Mouse (Mus musculus): Measurements from ENCODE around the gene Stra8. TPM values are rescaled to one million over a fixed set of nuclear protein-coding genes. Genes with fewer than 3 reads are reported as not detected.
A peak's percentile ranks its signal among the peaks of the same experiment; 100 is the strongest.

The Stra8 gene
- polyA plus RNA-seq, 1 experiment from 2014 or later: not detected

- no peak overlapping the region for H3K4me2 ChIP-seq (ENCODE audit: low read depth, severe bottlenecking)
- H3K9me3 ChIP-seq (ENCODE audit: control insufficient read depth, low read length): no peaks in the 10 kb centered on the region
- H3K4me3 ChIP-seq (ENCODE audit: low read depth, low read length): no peak overlapping the region
- peaks cover 6% of the 10 kb centered on the region; the same call in 1 of the 2 replicates for H3K4me1 ChIP-seq (ENCODE audit: control insufficient read depth, insufficient read depth, low read length)
- ATAC-seq (ENCODE audit: insufficient number of reproducible peaks, low FRiP score, low TSS enrichment, low read depth): no peak
- no peaks in the 10 kb centered on the region for H3K27me3 ChIP-seq (ENCODE audit: control insufficient read depth, insufficient read depth, low read length)
- H3K36me3 ChIP-seq (ENCODE audit: control insufficient read depth, insufficient read depth, low read length): no peaks in the 10 kb centered on the region; the same call in 1 of the 2 replicates
- no peak for DNase-seq (ENCODE audit: low spot score)
- 43% methylated on average over 2 of the region's 2 CpGs for WGBS
- H3K27ac ChIP-seq (replicated peaks; ENCODE audit: low read depth, low read length): no peak overlapping the region
- H3K9ac ChIP-seq (ENCODE audit: low read length): no peak overlapping the region
Observed at GRCm38 (mm10) chr6:34907121-34907614, 12.8 kb upstream of the Stra8 start.

- no peak overlapping the region for H3K27ac ChIP-seq (replicated peaks; ENCODE audit: low read depth, low read length)
- DNase-seq (ENCODE audit: low spot score) (no peak), ATAC-seq (ENCODE audit: insufficient number of reproducible peaks, low FRiP score, low TSS enrichment, low read depth) (no peak)
- WGBS: 90% methylated on average over 18 of the region's 18 CpGs
- no peak overlapping the region for H3K9ac ChIP-seq (ENCODE audit: low read length)
- H3K9me3 ChIP-seq (ENCODE audit: control insufficient read depth, low read length): no peaks in the 10 kb centered on the region
- peaks cover 6% of the 10 kb centered on the region; the same call in 1 of the 2 replicates for H3K4me1 ChIP-seq (ENCODE audit: control insufficient read depth, insufficient read depth, low read length)
- H3K4me2 ChIP-seq (ENCODE audit: low read depth, severe bottlenecking): no peak overlapping the region
- no peaks in the 10 kb centered on the region for H3K27me3 ChIP-seq (ENCODE audit: control insufficient read depth, insufficient read depth, low read length)
- H3K36me3 ChIP-seq (ENCODE audit: control insufficient read depth, insufficient read depth, low read length): no peaks in the 10 kb centered on the region; the same call in 1 of the 2 replicates
- no peak overlapping the region for H3K4me3 ChIP-seq (ENCODE audit: low read depth, low read length)
Observed at GRCm38 (mm10) chr6:34907696-34908260, 12.2 kb upstream of the Stra8 start.

GRCm38 (mm10) chr6:34909631-34910345 is 10.2 kb upstream of the Stra8 start:
- no peaks in the 10 kb centered on the region; the same call in 1 of the 2 replicates for H3K36me3 ChIP-seq (ENCODE audit: control insufficient read depth, insufficient read depth, low read length)
- H3K27ac ChIP-seq (replicated peaks; ENCODE audit: low read depth, low read length): no peak overlapping the region
- 51% methylated on average over 8 of the region's 8 CpGs for WGBS
- DNase-seq (ENCODE audit: low spot score) (no peak), ATAC-seq (ENCODE audit: insufficient number of reproducible peaks, low FRiP score, low TSS enrichment, low read depth) (no peak)
- H3K4me1 ChIP-seq (ENCODE audit: control insufficient read depth, insufficient read depth, low read length): peaks cover 6% of the 10 kb centered on the region; the same call in 1 of the 2 replicates
- peak overlapping the region; percentile 69 for H3K9ac ChIP-seq (ENCODE audit: low read length)
- H3K4me2 ChIP-seq (ENCODE audit: low read depth, severe bottlenecking): peak overlapping the region; percentile 64
- no peaks in the 10 kb centered on the region for H3K9me3 ChIP-seq (ENCODE audit: control insufficient read depth, low read length)
- no peaks in the 10 kb centered on the region for H3K27me3 ChIP-seq (ENCODE audit: control insufficient read depth, insufficient read depth, low read length)
- H3K4me3 ChIP-seq (ENCODE audit: low read depth, low read length): peak overlapping the region; percentile 66

- H3K4me3 ChIP-seq (ENCODE audit: low read depth, low read length): peak within 1 kb of the TSS; percentile 66
- ATAC-seq (ENCODE audit: insufficient number of reproducible peaks, low FRiP score, low TSS enrichment, low read depth): peak; percentile 91
- no peaks in the 10 kb centered on the region for H3K27me3 ChIP-seq (ENCODE audit: control insufficient read depth, insufficient read depth, low read length)
- peak within 1 kb of the TSS; percentile 69 for H3K9ac ChIP-seq (ENCODE audit: low read length)
- peaks cover 6% of the 10 kb centered on the region; the same call in 1 of the 2 replicates for H3K4me1 ChIP-seq (ENCODE audit: control insufficient read depth, insufficient read depth, low read length)
- peak within 1 kb of the TSS; percentile 60; the same call in 1 of the 2 replicates for H3K27ac ChIP-seq (replicated peaks; ENCODE audit: low read depth, low read length)
- H3K9me3 ChIP-seq (ENCODE audit: control insufficient read depth, low read length): no peaks in the 10 kb centered on the region
- WGBS: under 1% methylated on average over 64 of the region's 64 CpGs
- H3K36me3 ChIP-seq (ENCODE audit: control insufficient read depth, insufficient read depth, low read length): no peaks in the 10 kb centered on the region
- peak; percentile 98 for DNase-seq (ENCODE audit: low spot score)
- H3K4me2 ChIP-seq (ENCODE audit: low read depth, severe bottlenecking): peak within 1 kb of the TSS; percentile 64
Observed at GRCm38 (mm10) chr6:34910371-34911219, 9.4 kb upstream of the Stra8 start, which contains the start of gene Wdr91. Wdr91 (minus strand) TSS chr6:34910876.

GRCm38 (mm10) chr6:34913341-34914040 is 6.5 kb upstream of the Stra8 start:
- no peak overlapping the region for H3K27ac ChIP-seq (replicated peaks; ENCODE audit: low read depth, low read length)
- ATAC-seq (ENCODE audit: insufficient number of reproducible peaks, low FRiP score, low TSS enrichment, low read depth) (no peak), DNase-seq (ENCODE audit: low spot score) (no peak)
- WGBS: 83% methylated on average over 13 of the region's 13 CpGs
- H3K9me3 ChIP-seq (ENCODE audit: control insufficient read depth, low read length): no peaks in the 10 kb centered on the region
- no peak overlapping the region for H3K4me2 ChIP-seq (ENCODE audit: low read depth, severe bottlenecking)
- no peak overlapping the region for H3K9ac ChIP-seq (ENCODE audit: low read length)
- H3K27me3 ChIP-seq (ENCODE audit: control insufficient read depth, insufficient read depth, low read length): no peaks in the 10 kb centered on the region
- H3K4me1 ChIP-seq (ENCODE audit: control insufficient read depth, insufficient read depth, low read length): peaks cover 10% of the 10 kb centered on the region; the same call in 1 of the 2 replicates
- H3K4me3 ChIP-seq (ENCODE audit: low read depth, low read length): no peak overlapping the region
- H3K36me3 ChIP-seq (ENCODE audit: control insufficient read depth, insufficient read depth, low read length): no peaks in the 10 kb centered on the region

GRCm38 (mm10) chr6:34914462-34914861 is 5.5 kb upstream of the Stra8 start:
- H3K9ac ChIP-seq (ENCODE audit: low read length): no peak overlapping the region
- WGBS: 83% methylated on average over 3 of the region's 3 CpGs
- no peaks in the 10 kb centered on the region for H3K27me3 ChIP-seq (ENCODE audit: control insufficient read depth, insufficient read depth, low read length)
- H3K4me1 ChIP-seq (ENCODE audit: control insufficient read depth, insufficient read depth, low read length): peaks cover 10% of the 10 kb centered on the region; the same call in 1 of the 2 replicates
- no peak for DNase-seq (ENCODE audit: low spot score)
- no peak for ATAC-seq (ENCODE audit: insufficient number of reproducible peaks, low FRiP score, low TSS enrichment, low read depth)
- H3K4me2 ChIP-seq (ENCODE audit: low read depth, severe bottlenecking): no peak overlapping the region
- H3K27ac ChIP-seq (replicated peaks; ENCODE audit: low read depth, low read length): no peak overlapping the region
- no peaks in the 10 kb centered on the region for H3K36me3 ChIP-seq (ENCODE audit: control insufficient read depth, insufficient read depth, low read length)
- H3K9me3 ChIP-seq (ENCODE audit: control insufficient read depth, low read length): no peaks in the 10 kb centered on the region
- H3K4me3 ChIP-seq (ENCODE audit: low read depth, low read length): no peak overlapping the region

GRCm38 (mm10) chr6:34919146-34919545 is 817 bp upstream of the Stra8 start:
- Histone ChIP-seq H3K9me3 (ENCODE audit: control insufficient read depth, low read length) (no peaks in the 10 kb centered on the region), H3K9ac (ENCODE audit: low read length) (no peak overlapping the region), H3K36me3 (ENCODE audit: control insufficient read depth, insufficient read depth, low read length) (no peaks in the 10 kb centered on the region), H3K27ac (replicated peaks; ENCODE audit: low read depth, low read length) (no peak overlapping the region), H3K4me3 (ENCODE audit: low read depth, low read length) (no peak overlapping the region), H3K4me1 (ENCODE audit: control insufficient read depth, insufficient read depth, low read length) (0 out of 2 replicates have a peak, but pooled peaks cover 4% of the 10 kb centered on the region), H3K27me3 (ENCODE audit: control insufficient read depth, insufficient read depth, low read length) (no peaks in the 10 kb centered on the region), H3K4me2 (ENCODE audit: low read depth, severe bottlenecking) (no peak overlapping the region)
- DNase-seq (ENCODE audit: low spot score): no peak
- ATAC-seq (ENCODE audit: insufficient number of reproducible peaks, low FRiP score, low TSS enrichment, low read depth): no peak
- WGBS: 51% methylated on average over 7 of the region's 7 CpGs
